Mouse (Mus musculus): ENCODE measurements around the gene Grik3.
"Not testable (repeated sequence)": the region's sequence is repeated elsewhere in the genome, so short reads cannot be mapped to it uniquely, and the experiment has no call there.

Gene Grik3

DNA sequence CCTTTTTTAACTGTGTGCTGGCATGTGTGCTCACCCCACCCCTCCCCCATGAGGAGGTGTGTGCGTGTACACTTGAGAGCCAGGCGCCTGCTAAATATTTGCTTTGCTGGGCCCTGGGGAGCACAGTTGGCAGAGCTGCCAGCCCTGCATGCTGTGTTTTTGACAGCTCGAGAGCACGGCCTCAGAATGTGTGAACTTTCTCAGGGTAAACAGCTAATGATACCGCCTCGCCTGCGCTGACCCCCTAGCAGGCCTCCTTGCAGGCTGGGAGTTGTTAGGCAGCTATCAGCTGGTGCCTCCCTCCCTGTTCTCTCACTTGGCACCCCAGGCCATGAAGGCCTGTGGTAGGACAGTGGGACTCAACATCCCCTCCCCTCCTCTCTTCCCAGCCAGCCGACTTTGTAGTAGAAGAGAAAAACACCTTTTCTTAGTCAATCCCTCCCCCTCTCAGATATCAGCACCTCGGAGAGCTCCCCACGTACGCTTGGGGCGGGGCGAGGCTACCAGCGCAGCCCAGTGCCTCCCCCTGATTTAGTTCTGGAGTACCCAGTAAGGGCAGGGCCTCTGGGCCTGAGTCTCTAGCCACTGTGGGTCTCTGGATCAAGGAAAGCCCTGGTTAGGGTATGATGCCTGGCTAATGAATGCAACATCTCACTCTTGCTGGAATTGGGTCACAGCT lies 99.9 kb downstream of the Grik3 start:
- DNase-seq (ENCODE audit: low read depth), result peak; percentile 23

DNA sequence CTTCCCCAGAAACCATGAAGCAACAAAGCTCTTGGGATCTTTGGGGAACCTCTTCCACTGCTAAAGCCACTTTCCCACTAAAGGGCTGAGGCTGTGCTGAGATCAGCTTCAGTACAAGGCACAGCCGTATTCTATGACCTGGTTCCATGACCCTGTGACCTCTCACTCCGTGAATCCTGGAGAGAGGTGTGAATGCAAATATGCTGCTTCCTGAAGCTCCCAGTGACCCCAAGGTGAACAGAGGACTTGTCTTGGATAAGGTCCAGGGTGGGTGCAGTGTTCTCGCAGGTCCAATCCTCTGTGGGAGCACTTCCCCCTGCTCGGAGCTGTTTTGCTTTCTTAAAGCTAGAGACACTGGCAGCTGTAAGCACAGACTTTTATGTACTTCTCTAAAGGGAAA lies 102.2 kb downstream of the Grik3 start:
- no peak for DNase-seq (ENCODE audit: low read depth)

DNA sequence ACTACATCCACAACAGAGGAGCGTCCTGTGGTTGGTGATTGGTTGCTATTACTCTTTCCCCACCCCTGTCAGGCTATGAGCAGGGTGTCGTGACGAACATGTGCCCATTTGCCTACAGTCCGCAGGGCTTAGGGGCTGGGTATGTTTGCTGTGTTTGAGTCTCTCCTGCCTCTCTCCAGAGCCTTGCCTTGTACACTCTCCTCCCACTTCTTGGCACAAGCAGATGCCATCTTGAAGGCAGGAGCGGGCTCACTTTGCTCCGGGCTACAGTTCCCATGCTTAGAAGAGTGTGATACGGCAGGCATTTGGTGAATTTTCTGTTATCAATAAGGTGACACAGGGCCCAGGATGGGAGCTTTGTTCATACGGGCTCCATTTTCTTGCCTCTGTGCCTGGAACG lies 104.5 kb downstream of the Grik3 start:
- no peak for DNase-seq (ENCODE audit: low read depth)

DNA sequence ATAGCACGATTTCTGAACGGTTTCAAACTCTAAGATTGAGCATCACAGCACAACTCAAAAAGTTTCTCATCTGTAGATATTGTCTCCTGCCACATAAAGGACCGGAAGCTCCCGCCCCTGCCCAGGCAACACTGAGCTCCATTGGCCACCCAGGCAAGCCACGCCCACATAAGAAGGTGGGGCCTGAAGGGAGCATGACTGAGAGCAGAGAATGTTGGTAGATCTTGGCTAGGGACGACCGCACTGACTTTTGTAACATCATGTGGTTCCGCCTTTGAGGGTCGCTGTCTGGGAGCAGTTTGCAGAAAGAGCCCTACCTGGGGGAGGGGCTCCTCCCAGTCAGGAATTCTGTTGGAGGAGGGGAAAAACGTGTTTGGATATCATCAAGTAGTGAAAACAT lies 108.2 kb downstream of the Grik3 start:
- DNase-seq (ENCODE audit: low read depth), result no peak

DNA sequence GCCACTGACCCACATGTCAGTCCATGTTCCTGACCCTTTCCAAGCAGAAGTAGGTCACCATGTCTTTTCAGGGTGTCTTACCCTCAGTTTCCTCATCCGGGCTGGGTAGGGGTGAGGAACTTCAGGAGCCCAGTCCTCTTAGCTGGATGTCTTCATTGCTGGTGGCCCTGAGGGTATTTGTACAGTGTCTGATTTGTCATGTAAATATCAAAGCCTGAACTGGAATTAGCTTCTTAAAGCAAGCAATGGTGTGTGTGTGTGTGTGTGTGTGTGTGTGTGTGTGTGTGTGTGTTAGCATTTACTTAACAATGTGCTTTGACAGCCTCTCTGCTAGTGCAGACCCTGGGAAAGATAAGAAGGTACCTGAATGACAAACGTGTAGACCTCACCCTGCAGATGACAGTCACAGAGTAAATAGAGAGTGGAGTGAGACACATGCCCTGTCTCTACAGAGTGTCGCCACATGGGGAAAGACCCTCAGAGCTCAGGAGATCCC lies 109.1 kb downstream of the Grik3 start:
- no peak for DNase-seq (ENCODE audit: low read depth)

DNA sequence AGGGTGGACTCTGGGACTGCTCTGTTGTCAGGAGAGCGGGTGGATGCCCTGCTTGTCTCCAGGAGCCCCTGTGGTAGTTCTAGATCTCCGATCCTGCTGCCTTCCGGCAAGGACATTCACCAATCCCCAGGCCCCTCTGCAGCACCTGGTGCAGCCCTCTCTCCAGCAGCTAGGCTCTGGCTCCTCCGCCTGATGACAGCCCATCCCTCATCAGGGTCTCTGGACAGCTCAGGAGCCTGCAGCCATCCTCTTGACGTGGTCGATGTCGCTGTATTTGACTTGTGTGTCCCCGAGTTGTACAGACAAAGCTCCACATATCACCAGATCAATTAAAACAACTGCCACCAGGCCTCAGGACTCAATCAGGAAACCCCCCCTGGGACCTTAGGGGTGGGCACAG lies 110.1 kb downstream of the Grik3 start:
- DNase-seq (ENCODE audit: low read depth), result no peak

DNA sequence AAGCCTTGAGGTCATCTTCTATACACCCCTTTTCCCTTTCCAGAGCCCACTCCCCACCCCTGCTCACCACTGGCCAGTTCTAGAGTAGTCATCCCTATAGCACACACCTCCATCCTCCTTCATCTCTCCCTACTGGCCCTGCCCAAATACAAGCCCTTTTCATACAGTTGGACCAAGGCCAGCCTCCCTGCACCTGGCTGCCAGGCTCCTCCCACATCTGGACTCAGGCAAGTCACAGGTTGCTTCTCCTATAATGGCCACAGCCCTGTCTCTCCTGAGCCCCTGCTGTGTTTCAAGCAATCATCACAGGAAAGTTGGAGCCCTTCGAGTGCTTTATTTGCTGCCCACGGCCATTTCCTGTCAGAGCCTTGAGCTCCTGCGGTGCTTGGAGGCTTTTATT lies 110.8 kb downstream of the Grik3 start:
- DNase-seq (ENCODE audit: low read depth), result no peak

DNA sequence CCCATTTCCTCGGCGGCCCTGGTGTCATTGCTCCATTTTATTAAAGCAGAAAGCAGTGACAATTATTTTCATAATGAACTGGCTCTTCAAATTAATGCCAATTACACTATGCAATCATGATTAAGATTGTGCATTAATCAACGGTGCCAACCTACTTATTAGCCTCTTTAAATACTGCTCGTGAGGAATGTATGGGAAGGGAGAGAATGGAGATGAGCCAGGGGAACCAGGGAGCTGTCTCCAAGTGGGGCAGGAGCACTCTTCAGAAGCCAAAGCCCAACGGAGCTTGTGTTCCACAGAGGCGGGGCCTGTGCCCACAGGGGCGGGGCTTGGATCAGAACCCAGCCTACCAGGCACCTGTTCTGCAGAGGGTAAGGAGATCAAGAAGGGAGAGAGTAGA lies 114.0 kb downstream of the Grik3 start:
- DNase-seq (ENCODE audit: low read depth), result no peak

DNA sequence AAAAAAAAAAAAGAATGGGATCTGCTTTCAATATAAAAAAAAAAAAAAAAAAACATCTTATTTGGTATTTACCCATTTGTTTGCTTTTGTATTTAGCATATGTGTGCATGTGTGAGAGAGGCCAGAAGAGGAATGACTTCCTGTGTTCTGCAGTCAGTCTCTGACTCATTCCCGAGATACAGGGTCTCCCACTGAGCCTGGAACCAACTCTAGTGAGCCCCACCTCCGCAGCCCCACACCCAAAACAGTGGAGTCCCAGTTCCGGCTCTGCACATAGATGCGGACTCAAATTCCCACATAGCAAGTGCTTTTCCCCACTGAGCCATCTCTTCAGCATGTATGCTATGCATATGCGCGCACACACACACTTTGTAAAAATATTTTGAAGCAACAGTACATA lies 115.6 kb downstream of the Grik3 start:
- no peak for DNase-seq (ENCODE audit: low read depth)

DNA sequence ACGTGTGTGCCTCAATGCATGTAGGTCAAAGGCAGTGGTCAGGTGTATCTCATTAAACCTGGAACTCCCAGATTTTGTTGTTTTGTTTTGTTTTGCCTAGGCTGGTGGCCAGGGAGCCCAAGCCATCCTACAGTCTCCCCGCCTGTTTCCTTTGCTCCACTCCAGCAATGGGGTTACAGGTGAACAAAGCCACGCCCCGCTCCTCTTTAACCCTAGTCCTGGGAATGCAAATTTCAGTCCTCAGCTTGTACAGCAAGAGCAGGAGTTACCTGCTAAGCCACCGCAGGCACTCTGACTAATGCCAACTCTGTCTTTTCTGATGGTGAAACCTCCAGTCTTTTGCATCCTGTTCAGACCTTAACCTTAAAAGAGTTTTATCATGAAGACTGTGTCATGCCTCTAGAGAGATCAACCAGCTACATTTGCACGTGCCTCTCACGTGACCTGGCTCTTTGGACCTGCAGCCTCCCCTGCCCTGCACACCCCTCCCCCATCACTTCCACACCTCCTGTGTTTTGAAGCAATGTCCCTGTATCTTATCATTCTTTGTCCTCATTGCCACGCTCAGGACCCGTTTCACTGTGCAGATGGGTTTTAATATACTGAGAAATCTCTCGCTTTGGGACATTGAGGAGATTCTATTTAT lies 117.0 kb downstream of the Grik3 start:
- no peak for DNase-seq (ENCODE audit: low read depth)

DNA sequence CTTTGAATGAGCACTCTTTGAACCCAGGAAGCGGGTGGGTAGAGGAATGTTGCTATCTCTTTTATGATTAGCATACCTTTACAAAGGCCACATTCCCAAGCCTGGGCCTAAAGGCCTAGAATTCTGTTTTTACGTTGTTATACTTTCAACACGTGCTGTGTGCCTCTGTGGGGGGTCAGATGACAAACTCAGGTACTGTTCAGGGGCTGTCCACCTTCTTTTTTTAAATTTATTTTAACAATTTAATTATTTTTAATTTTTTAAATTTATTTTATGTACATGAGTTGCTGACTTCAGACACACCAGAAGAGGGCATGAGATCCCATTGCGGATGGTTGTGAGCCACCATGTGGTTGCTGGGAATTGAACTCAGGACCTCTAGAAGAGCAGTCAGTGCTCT lies 118.4 kb downstream of the Grik3 start:
- not testable (repeated sequence) for DNase-seq (ENCODE audit: low read depth)

DNA sequence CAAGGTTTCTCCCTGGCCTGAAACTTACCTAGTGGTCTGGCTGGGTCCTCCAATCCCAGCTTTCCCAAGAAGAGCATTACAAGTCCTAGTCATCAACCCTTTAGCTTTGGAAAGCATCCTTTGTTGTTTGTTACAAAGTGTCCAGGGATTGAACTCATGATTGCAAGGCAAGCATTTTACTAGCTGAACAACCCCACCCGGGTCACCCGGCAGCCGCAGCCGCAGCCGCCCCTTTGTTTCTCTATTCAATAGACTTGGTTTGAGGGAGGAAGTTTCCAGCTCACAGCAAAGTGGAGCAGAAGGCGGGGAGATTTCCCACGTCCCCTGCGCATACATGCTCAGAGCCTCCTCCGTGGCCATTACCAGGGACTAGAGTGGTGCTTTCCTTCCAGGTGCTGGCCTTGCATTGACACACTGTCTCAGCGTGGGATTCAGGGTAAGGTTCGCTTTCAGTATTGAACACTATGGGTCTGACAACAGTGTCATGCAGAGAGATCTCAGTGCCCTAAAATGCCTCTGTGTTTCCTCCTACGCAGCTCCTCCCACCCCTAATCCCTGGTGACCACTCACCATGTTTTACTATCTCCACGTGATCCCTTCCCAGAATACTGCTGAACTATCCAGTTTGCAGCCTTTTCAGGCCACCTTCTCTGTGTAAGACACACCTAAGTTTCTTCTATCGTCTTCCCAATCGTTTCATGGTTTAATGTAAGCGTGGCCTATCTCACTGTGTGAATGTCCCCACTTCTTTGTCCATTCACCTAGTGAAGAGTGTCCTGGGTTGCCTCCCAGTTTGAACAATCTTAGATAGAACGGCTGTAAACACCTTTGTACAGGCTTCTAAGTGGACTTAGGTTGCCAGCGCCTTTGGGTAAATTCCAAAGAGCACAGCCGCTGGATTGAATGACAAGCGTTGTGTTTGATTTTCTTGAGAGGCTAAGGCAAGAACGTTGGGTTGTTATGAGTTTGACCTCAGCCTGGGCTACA lies 119.1 kb downstream of the Grik3 start:
- no peak for DNase-seq (ENCODE audit: low read depth)

DNA sequence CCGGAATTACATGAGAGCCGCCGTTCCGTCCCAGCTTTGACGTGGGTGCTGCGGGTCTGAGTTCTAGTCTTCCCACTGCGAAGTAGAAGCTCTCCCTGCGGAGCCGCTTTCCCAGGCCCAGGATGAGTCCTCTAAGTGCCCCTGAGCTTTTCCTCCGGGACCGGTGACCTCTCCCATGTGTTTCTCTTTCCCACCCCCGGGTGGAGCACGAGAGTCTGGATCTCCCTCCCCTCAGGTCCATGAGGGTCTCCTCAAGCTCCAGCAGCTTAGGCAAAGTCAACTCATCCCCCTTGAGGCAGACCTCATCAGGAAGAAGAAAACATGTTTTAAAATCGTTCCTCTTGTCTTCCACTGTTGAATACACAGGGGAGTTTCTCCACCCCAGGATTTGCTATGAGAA lies 127.4 kb downstream of the Grik3 start:
- no peak for DNase-seq (ENCODE audit: low read depth)

DNA sequence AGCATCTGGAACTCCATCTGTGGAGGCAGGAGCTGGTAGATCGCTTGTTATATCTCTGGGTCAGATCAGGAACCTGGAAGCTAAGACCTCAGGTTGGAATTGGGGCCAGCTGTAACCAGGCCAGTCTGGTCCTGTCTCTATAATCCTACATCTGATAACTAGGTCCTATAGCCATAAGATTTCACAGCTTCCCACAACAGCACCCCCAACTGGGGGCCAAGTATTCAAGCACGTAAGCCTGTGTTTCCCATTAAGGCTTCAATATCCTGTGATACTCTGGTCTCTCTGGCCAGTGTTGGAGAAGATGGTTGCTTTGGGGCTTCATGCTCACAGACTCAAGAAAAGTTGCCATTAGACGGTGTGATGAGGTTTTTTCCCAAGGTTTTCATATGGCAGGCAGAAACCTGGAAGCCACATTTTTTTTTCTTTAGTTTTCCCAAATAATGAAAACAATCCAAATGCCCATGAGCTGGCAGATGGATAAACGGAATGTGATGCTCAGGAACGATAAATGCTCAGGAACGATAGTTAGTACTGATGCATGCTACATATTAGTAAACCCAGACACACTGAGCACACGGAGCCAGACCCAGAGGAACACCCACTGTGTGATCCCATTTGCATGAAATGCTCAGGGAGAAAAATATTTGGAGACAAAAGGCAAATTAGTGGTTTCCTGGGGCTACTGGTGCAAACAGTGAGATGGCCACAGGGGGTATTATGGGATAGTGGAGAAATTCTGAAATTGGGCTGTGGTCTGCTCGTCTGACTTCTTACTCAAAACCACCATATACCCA lies 128.2 kb downstream of the Grik3 start:
- no peak for DNase-seq (ENCODE audit: low read depth)

DNA sequence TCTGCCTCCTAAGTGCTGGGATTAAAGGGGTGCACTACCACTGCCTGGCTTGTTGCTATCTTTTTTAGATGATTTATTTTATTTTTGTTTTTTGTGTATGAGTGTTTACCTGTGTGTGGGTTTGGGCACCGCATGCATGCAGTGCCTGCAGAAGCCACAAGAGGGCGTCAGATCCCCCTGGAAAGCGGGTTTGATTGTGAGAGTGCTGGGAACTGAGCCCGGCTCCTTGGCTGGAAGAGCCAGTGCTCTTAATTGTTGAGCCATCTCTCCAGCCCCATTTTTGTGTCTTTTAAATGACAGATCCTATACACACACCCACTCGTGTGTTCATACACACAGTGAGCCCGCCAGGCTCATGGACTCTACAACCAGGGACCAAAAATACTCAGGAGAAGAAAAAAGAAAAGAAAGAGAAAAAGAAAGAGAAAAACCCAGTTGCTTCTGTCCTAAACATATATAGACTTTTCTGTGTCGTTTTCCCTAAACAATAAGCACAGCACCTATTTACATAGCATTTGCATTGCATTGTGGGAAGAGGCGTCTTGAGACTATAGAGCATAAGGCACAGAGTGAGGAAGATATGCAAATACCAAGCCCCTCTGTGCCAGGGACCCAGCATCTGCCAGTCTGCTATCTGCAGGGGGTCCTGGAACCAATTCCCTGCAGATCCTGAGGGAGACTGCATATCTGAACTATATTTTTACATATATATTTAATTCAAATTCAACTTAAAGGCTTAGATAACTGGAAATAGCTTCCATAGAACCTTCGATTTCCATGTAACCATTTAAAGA lies 134.6 kb downstream of the Grik3 start:
- DNase-seq (ENCODE audit: low read depth), result no peak

DNA sequence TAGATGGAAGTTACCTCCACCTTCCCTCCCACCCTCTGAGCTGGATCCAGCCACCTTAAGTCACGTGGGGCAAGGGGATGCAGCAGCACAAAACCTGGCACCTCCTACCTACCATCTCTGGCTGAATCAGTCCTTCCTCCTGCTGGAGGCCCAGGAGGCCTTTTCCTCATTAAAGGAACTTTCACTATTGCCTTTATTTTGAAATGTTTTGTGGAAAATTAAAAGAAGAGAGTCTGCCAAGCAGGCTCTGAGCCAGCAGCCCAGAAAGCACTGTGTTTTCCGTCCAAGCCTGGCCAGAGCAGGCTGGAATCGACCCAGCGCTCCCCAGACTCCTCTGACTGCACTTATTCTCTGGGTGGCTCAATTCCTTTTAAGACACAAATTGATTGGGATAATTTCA lies 139.0 kb downstream of the Grik3 start:
- DNase-seq (ENCODE audit: low read depth), result no peak

DNA sequence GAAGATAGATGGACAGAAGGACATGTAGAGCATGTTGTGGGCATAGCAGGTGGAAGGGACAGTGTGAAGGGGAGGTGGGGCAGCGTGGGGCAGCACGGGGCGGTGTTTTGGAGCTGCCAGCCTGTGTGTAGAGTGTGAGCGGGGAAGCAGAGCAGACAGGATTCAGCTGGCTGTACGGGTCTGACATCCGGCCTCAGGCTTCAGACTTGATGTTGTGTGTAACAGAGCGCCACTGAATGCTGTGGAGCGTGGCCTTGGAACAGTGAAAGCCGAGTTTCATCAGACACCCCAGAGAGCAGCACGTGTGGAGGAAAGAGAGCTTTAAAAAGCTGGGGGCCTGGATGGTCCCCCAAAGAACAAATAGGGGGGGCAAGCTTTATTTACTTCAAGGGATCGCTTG lies 144.5 kb downstream of the Grik3 start:
- DNase-seq (ENCODE audit: low read depth), result no peak

DNA sequence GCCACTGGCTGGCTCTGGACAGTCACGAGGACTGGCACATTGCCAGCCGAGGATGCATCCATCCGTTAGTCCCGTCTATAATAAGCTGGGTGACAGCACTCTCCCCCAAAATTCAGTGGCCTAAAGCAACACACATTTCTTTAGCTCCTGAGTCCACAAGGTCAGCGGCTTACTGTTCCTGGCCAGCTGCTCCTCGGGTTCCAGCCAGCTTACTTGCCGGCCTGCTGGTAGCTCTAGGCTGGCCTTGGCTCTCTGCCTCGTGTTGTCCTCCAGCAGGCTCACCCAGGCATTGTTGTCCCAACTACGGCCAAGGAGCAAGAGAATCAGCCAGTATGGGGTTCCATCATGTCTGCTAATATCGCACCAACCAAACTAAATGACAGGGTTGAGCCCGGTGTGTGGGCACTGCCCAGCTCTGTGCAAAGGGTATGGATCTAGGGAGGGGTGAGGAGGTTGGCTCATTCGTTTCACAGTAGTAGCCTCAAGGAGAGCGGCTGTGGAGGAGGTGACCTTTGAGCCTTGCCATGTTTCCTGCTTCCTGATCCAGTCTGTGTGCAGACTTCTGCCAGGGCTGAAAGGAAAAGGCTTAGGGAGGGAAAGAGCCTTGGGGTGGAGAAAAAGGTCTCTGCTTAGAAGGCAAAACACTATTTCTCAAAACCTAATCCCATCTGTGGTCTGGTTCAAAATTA lies 146.3 kb downstream of the Grik3 start:
- no peak for DNase-seq (ENCODE audit: low read depth)

DNA sequence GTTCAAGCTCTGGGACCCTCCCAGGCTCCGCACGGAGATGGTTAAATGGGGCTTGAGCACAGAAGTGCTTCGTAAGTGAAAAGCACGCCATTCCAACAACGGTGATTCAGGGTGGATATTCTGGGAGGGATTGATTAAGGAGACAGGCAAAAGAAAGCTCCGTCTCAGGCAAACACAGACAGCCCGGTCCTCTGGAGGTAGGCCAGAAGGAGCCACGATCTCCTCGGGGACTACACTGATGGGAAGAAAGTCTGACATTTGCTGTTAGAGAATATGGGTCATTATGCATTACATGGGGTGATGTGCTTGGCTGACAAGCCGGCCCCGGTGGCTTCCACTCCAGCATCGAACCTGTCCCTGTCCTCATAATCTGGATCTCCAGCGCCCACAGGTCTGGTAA lies 146.9 kb downstream of the Grik3 start:
- DNase-seq (ENCODE audit: low read depth), result no peak

DNA sequence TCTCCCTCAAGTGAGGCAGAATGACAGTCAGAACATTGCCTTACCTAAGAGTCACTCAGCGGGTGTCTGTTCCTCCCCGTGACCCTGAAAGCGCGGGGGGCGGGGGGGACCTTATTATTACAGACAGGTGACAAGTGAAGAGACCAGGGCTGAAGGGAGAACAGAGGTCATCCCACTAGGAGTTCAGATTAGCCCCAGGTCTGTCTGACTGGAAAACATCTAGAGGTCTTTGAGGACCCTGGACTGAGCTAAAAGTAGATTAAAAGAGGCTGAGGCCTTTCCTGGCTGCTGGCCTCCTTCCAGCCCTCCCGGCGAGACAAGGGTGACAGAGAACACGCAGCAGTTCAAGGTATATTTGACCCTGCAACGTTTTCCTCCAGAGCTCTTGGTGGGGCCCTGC lies 150.0 kb downstream of the Grik3 start:
- no peak for DNase-seq (ENCODE audit: low read depth)
